Mouse (Mus musculus): Measurements from ENCODE around the gene Bcl9l. TPM values are rescaled to one million over a fixed set of nuclear protein-coding genes. Genes with fewer than 3 reads are reported as not detected.

The Bcl9l gene
- polyA plus RNA-seq, 1 experiment from 2014 or later, result 8.0 TPM

DNA sequence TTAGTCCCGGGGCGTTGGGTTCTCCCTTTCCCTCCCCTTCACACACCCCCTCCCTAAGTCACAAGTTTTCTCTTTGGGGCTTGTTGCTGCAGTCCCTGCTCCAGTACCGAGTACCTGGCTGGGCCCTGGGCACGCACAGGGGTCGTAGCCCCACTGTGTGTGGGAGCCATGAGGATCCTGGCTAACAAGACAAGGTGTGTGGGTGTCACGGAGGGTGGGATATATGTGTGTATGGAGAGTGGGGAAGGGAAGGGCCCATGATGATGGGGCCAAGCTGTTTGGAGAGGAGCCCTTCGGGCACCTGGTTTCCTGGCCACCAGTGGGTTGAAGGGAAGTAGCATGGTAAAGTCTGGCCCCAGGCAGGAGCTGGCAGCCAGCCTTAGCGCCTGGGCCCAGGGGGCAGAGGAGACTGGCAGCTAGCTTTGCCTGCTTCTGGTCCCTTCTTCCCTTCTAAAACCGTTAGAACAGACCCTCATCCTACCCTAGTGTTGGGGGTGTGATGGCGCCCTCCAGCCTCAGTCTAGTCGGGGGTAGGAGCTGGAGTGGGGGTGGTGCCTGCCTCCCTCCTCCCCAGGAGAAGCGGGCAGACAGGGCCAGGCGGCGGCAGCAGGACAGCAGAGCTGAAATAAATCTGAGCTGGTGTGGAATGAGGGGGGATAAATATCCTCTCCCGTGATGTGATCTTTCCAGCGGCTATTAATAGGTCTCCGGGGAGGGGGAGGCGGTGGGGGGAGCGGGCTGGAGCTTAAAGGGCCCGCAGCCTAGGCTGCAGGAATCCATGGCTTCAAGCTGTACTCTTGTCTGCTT, 16.9 kb downstream of the Bcl9l start:
- DNase-seq (ENCODE audit: low spot score) (peak; percentile 75), ATAC-seq (ENCODE audit: insufficient read depth, low FRiP score, low TSS enrichment) (peak; percentile 35)
- H3K36me3 ChIP-seq (ENCODE audit: control insufficient read depth, insufficient read depth, low read length), result 0 out of 2 replicates have a peak, but pooled peaks cover 3% of the 10 kb centered on the region
- H3K9ac ChIP-seq (ENCODE audit: low read length), result peak overlapping the region; percentile 32
- H3K4me1 ChIP-seq (ENCODE audit: control insufficient read depth, insufficient read depth, low read length), result peaks cover 53% of the 10 kb centered on the region
- no peaks in the 10 kb centered on the region for H3K27me3 ChIP-seq (ENCODE audit: control insufficient read depth, insufficient read depth, low read length)
- peak overlapping the region; percentile 85 for H3K27ac ChIP-seq (ENCODE audit: low read depth, low read length)
- H3K4me3 ChIP-seq (ENCODE audit: low read depth, low read length), result peak overlapping the region; percentile 27; the same call in 1 of the 2 replicates
- H3K4me2 ChIP-seq (ENCODE audit: low read depth), result peak overlapping the region; percentile 83
- H3K9me3 ChIP-seq (ENCODE audit: control insufficient read depth, low read length), result no peaks in the 10 kb centered on the region
- 6% methylated on average over 20 of the region's 20 CpGs for WGBS

DNA sequence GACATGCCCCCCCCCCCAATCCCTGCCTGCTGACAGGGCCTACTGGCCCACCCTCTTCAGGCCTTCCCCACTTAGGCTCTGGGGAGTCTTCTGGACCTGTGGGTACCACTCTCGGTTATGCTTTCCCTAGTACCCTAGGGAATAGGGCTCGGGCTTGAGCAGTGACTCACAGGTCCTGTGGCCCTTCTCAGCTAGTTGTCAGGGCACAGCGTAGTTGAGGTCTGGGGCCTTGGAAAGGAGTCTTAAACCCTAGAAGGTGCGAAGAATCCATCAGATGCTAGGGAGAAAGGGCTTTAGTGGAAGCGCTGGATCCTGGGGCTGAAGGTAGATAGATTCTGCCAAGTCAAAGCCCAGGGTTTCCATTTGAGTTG, 17.5 kb downstream of the Bcl9l start:
- ATAC-seq (ENCODE audit: insufficient read depth, low FRiP score, low TSS enrichment), result no peak
- peak overlapping the region; percentile 27; the same call in 1 of the 2 replicates for H3K4me3 ChIP-seq (ENCODE audit: low read depth, low read length)
- DNase-seq (ENCODE audit: low spot score), result no peak

GRCm38 (mm10) chr9:44500638-44501175, 18.1 kb downstream of the Bcl9l start:
- Histone ChIP-seq H3K4me3 (ENCODE audit: low read depth, low read length) (no peak overlapping the region), H3K4me1 (ENCODE audit: control insufficient read depth, insufficient read depth, low read length) (peaks cover 47% of the 10 kb centered on the region), H3K36me3 (ENCODE audit: control insufficient read depth, insufficient read depth, low read length) (peaks cover 6% of the 10 kb centered on the region), H3K27ac (ENCODE audit: low read depth, low read length) (no peak overlapping the region), H3K9ac (ENCODE audit: low read length) (peak overlapping the region; percentile 10; the same call in 1 of the 2 replicates), H3K4me2 (ENCODE audit: low read depth) (0 out of 2 replicates have a peak overlapping the region, but pooled peaks have one; percentile 83), H3K9me3 (ENCODE audit: control insufficient read depth, low read length) (no peaks in the 10 kb centered on the region), H3K27me3 (ENCODE audit: control insufficient read depth, insufficient read depth, low read length) (no peaks in the 10 kb centered on the region)
- ATAC-seq (ENCODE audit: insufficient read depth, low FRiP score, low TSS enrichment), result no peak
- 53% methylated on average over 8 of the region's 8 CpGs for WGBS
- DNase-seq (ENCODE audit: low spot score), result no peak

More for the DNA sequence above, 17.5 kb downstream of the Bcl9l start:
- H3K9ac ChIP-seq (ENCODE audit: low read length), result no peak overlapping the region
- peak overlapping the region; percentile 83; the same call in 1 of the 2 replicates for H3K4me2 ChIP-seq (ENCODE audit: low read depth)
- peaks cover 47% of the 10 kb centered on the region for H3K4me1 ChIP-seq (ENCODE audit: control insufficient read depth, insufficient read depth, low read length)
- peak overlapping the region; percentile 85 for H3K27ac ChIP-seq (ENCODE audit: low read depth, low read length)
- 32% methylated on average over 5 of the region's 5 CpGs for WGBS
- H3K27me3 ChIP-seq (ENCODE audit: control insufficient read depth, insufficient read depth, low read length), result no peaks in the 10 kb centered on the region
- no peaks in the 10 kb centered on the region for H3K9me3 ChIP-seq (ENCODE audit: control insufficient read depth, low read length)
- 0 out of 2 replicates have a peak, but pooled peaks cover 3% of the 10 kb centered on the region for H3K36me3 ChIP-seq (ENCODE audit: control insufficient read depth, insufficient read depth, low read length)

GRCm38 (mm10) chr9:44501206-44501879, 18.7 kb downstream of the Bcl9l start:
- peaks cover 10% of the 10 kb centered on the region for H3K36me3 ChIP-seq (ENCODE audit: control insufficient read depth, insufficient read depth, low read length)
- no peak overlapping the region for H3K9ac ChIP-seq (ENCODE audit: low read length)
- H3K27me3 ChIP-seq (ENCODE audit: control insufficient read depth, insufficient read depth, low read length), result no peaks in the 10 kb centered on the region
- H3K9me3 ChIP-seq (ENCODE audit: control insufficient read depth, low read length), result no peaks in the 10 kb centered on the region
- ATAC-seq (ENCODE audit: insufficient read depth, low FRiP score, low TSS enrichment) (no peak), DNase-seq (ENCODE audit: low spot score) (no peak)
- 49% methylated on average over 10 of the region's 10 CpGs for WGBS
- no peak overlapping the region for H3K4me3 ChIP-seq (ENCODE audit: low read depth, low read length)
- no peak overlapping the region for H3K27ac ChIP-seq (ENCODE audit: low read depth, low read length)
- H3K4me2 ChIP-seq (ENCODE audit: low read depth), result no peak overlapping the region
- peaks cover 47% of the 10 kb centered on the region for H3K4me1 ChIP-seq (ENCODE audit: control insufficient read depth, insufficient read depth, low read length)

GRCm38 (mm10) chr9:44502006-44502405, 19.4 kb downstream of the Bcl9l start:
- no peak for ATAC-seq (ENCODE audit: insufficient read depth, low FRiP score, low TSS enrichment)
- Histone ChIP-seq H3K4me3 (ENCODE audit: low read depth, low read length) (no peak overlapping the region), H3K9me3 (ENCODE audit: control insufficient read depth, low read length) (no peaks in the 10 kb centered on the region), H3K27me3 (ENCODE audit: control insufficient read depth, insufficient read depth, low read length) (no peaks in the 10 kb centered on the region), H3K4me2 (ENCODE audit: low read depth) (no peak overlapping the region), H3K27ac (ENCODE audit: low read depth, low read length) (no peak overlapping the region), H3K4me1 (ENCODE audit: control insufficient read depth, insufficient read depth, low read length) (peaks cover 43% of the 10 kb centered on the region), H3K36me3 (ENCODE audit: control insufficient read depth, insufficient read depth, low read length) (peaks cover 10% of the 10 kb centered on the region), H3K9ac (ENCODE audit: low read length) (no peak overlapping the region)
- peak; percentile 82 for DNase-seq (ENCODE audit: low spot score)
- WGBS, result 2% methylated on average over 4 of the region's 4 CpGs

DNA sequence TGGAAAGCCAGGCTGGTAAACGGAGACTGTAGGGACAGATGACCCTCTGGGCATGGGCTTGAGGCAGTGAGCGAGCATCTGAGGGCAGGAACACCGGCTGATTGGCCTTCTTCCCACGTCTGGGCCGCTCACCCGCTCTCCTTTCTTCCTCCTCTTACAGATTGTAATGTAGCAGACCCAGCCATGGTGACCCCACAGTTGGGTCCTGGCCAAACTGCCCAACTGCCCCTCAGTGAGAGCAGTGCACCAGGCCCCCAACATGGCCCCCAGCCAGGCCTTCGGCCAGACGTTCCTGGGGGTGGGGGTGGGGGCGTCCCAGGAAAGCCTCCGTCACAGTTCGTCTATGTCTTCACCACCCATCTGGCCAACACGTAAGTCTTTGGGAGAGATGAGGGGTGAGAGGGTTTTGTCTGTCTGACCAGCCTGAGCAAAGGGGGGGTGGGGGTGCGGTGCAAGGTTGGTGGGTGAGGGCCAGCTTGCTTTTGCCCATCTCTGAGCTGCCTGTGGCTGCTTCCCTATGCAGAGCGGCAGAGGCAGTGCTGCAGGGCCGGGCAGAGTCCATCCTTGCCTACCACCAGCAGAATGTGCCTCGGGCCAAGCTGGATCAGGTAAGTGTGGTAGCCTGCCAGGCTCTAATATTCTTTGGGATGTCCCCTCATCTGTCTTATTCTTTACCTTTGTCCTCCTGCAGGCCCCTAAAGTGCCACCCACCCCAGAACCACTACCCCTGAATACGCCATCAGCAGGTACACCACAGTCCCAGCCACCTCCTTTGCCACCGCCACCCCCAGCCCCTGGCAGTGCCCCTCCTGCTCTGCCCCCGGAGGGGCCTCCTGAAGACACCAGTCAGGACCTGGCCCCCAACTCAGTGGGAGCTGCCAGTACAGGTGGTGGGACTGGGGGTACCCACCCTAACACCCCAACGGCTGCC, 22.5 kb downstream of the Bcl9l start:
- no peak overlapping the region for H3K9ac ChIP-seq (ENCODE audit: low read length)
- H3K4me2 ChIP-seq (ENCODE audit: low read depth), result no peak overlapping the region
- H3K36me3 ChIP-seq (ENCODE audit: control insufficient read depth, insufficient read depth, low read length), result peaks cover 10% of the 10 kb centered on the region
- no peak for DNase-seq (ENCODE audit: low spot score)
- H3K4me1 ChIP-seq (ENCODE audit: control insufficient read depth, insufficient read depth, low read length), result peaks cover 23% of the 10 kb centered on the region
- H3K4me3 ChIP-seq (ENCODE audit: low read depth, low read length), result no peak overlapping the region
- ATAC-seq (ENCODE audit: insufficient read depth, low FRiP score, low TSS enrichment), result no peak
- H3K27me3 ChIP-seq (ENCODE audit: control insufficient read depth, insufficient read depth, low read length), result no peaks in the 10 kb centered on the region
- no peaks in the 10 kb centered on the region for H3K9me3 ChIP-seq (ENCODE audit: control insufficient read depth, low read length)
- H3K27ac ChIP-seq (ENCODE audit: low read depth, low read length), result no peak overlapping the region
- WGBS, result 82% methylated on average over 20 of the region's 20 CpGs

GRCm38 (mm10) chr9:44505824-44506467, 23.3 kb downstream of the Bcl9l start:
- Histone ChIP-seq H3K36me3 (ENCODE audit: control insufficient read depth, insufficient read depth, low read length) (peaks cover 10% of the 10 kb centered on the region), H3K4me3 (ENCODE audit: low read depth, low read length) (no peak overlapping the region), H3K4me1 (ENCODE audit: control insufficient read depth, insufficient read depth, low read length) (peaks cover 15% of the 10 kb centered on the region), H3K27me3 (ENCODE audit: control insufficient read depth, insufficient read depth, low read length) (no peaks in the 10 kb centered on the region), H3K9me3 (ENCODE audit: control insufficient read depth, low read length) (no peaks in the 10 kb centered on the region), H3K9ac (ENCODE audit: low read length) (no peak overlapping the region), H3K27ac (ENCODE audit: low read depth, low read length) (no peak overlapping the region), H3K4me2 (ENCODE audit: low read depth) (no peak overlapping the region)
- DNase-seq (ENCODE audit: low spot score) (no peak), ATAC-seq (ENCODE audit: insufficient read depth, low FRiP score, low TSS enrichment) (no peak)
- WGBS, result 51% methylated on average over 23 of the region's 23 CpGs

DNA sequence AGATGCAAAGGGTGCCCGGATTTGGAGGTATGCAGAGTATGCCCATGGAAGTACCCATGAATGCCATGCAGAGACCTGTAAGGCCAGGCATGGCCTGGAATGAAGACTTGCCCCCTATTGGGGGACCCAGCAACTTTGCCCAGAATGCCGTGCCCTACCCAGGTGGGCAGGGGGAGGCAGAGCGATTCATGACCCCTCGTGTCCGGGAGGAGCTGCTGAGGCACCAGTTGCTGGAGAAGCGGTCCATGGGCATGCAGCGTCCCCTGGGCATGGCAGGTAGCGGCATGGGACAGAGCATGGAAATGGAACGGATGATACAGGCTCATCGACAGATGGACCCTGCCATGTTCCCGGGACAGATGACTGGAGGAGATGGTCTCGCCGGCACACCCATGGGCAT, 23.9 kb downstream of the Bcl9l start:
- DNase-seq (ENCODE audit: low spot score) (peak; percentile 5), ATAC-seq (ENCODE audit: insufficient read depth, low FRiP score, low TSS enrichment) (no peak)
- Histone ChIP-seq H3K4me3 (ENCODE audit: low read depth, low read length) (no peak overlapping the region), H3K27ac (ENCODE audit: low read depth, low read length) (no peak overlapping the region), H3K27me3 (ENCODE audit: control insufficient read depth, insufficient read depth, low read length) (no peaks in the 10 kb centered on the region), H3K36me3 (ENCODE audit: control insufficient read depth, insufficient read depth, low read length) (peaks cover 10% of the 10 kb centered on the region), H3K4me2 (ENCODE audit: low read depth) (no peak overlapping the region), H3K9me3 (ENCODE audit: control insufficient read depth, low read length) (no peaks in the 10 kb centered on the region), H3K4me1 (ENCODE audit: control insufficient read depth, insufficient read depth, low read length) (peaks cover 11% of the 10 kb centered on the region), H3K9ac (ENCODE audit: low read length) (no peak overlapping the region)
- 94% methylated on average over 13 of the region's 13 CpGs for WGBS

Measured in neural tube, embryonic 11.5 days (tissue).